Mouse (Mus musculus) adrenal gland, adult 2 months (tissue): ENCODE results near the gene Gm10134. TPM values are rescaled to one million over a fixed set of nuclear protein-coding genes. Genes with fewer than 3 reads are reported as not detected.

Experiments
- polyA plus RNA-seq: library from polyadenylated mRNA; depleted of rRNA; stranded (reverse); fragments of >200 nt; gene quantifications from 2 replicates; pipeline ENCODE4 v1.2.3, GENCODE M21; 2012; rRNA removed
- total RNA-seq, 2 experiments: library from RNA; stranded (reverse); gene quantifications; 2 replicates each; pipeline ENCODE4 v1.2.3; 2021

Gene Gm10134
- total and polyA plus RNA-seq, 3 experiments: 0.42 to 2.2 TPM; not detected in 1

Other genes with a start within 250 kb of the Gm10134 start
- gene Ppp1r26, start 59.3 kb upstream of the Gm10134 start, total RNA-seq: 1 to 10 TPM; 3.7 to 7.7 TPM
- 2.9 and 3.5 TPM in 2 replicates for gene Ppp1r26, start 59.3 kb upstream of the Gm10134 start, polyA plus RNA-seq
- gene 1700007K13Rik, start 39.8 kb upstream of the Gm10134 start, total RNA-seq: 1 to 10 TPM in 1 of 2 experiments, under 1 TPM in 1; 0.76 to 1.5 TPM
- not detected in 2 replicates for gene 1700007K13Rik, start 39.8 kb upstream of the Gm10134 start, polyA plus RNA-seq
- gene Mrps2, start 38.0 kb upstream of the Gm10134 start, total RNA-seq: 10 to 100 TPM; 60.4 to 65.2 TPM
- 46.0 and 61.1 TPM in 2 replicates for gene Mrps2, start 38.0 kb upstream of the Gm10134 start, polyA plus RNA-seq
- 1 to 10 TPM; 3.7 to 4.6 TPM for gene Gbgt1, start 9.2 kb upstream of the Gm10134 start, total RNA-seq
- gene Gbgt1, start 9.2 kb upstream of the Gm10134 start, polyA plus RNA-seq: 1.6 and 3.6 TPM in 2 replicates
- gene Ralgds, start 7.0 kb downstream of the Gm10134 start, total RNA-seq: 10 to 100 TPM; 23.3 to 45.5 TPM
- 56.8 and 73.5 TPM in 2 replicates for gene Ralgds, start 7.0 kb downstream of the Gm10134 start, polyA plus RNA-seq
- gene Cel, start 57.3 kb downstream of the Gm10134 start, total RNA-seq: under 1 TPM in 1 of 2 experiments, not detected in 1; 0.14 TPM
- gene Cel, start 57.3 kb downstream of the Gm10134 start, polyA plus RNA-seq: 0.06 TPM in 1 of 2 replicates, not detected in the other
- gene Gtf3c5, start 77.7 kb downstream of the Gm10134 start, total RNA-seq: 10 to 100 TPM; 15.4 to 21.6 TPM
- gene Gtf3c5, start 77.7 kb downstream of the Gm10134 start, polyA plus RNA-seq: 14.8 and 16.0 TPM in 2 replicates
- not detected for gene Gfi1b, start 115.9 kb downstream of the Gm10134 start, total RNA-seq
- gene Gfi1b, start 115.9 kb downstream of the Gm10134 start, polyA plus RNA-seq: 0.15 and 0.22 TPM in 2 replicates
- 10 to 100 TPM; 17.8 to 19.3 TPM for gene Tsc1, start 135.1 kb downstream of the Gm10134 start, total RNA-seq
- 7.8 and 8.3 TPM in 2 replicates for gene Tsc1, start 135.1 kb downstream of the Gm10134 start, polyA plus RNA-seq
- gene Spaca9, start 193.6 kb downstream of the Gm10134 start, total RNA-seq: under 1 TPM in 1 of 2 experiments, not detected in 1; 0.92 TPM
- 0.84 TPM in 1 of 2 replicates, not detected in the other for gene Spaca9, start 193.6 kb downstream of the Gm10134 start, polyA plus RNA-seq
- gene Ak8, start 194.1 kb downstream of the Gm10134 start, total RNA-seq: under 1 TPM; 0.29 to 0.38 TPM
- 0.29 and 0.44 TPM in 2 replicates for gene Ak8, start 194.1 kb downstream of the Gm10134 start, polyA plus RNA-seq